Mouse (Mus musculus): ENCODE measurements around the gene Itpr1.
A peak's percentile ranks its signal among the peaks of the same experiment; 100 is the strongest.

Gene Itpr1

GRCm38 (mm10) chr6:108212881-108213295 is at the start of gene Itpr1:
Gene Itpr1, plus strand, starts transcription at chr6:108213096.
- DNase-seq (ENCODE audit: low read depth, low spot score) = peak; percentile 99

- DNase-seq (ENCODE audit: low read depth, low spot score) = no peak
These were observed 48.0 kb upstream of the Itpr1 start for GRCm38 (mm10) chr6:108164935-108165334.

- no peak for DNase-seq (ENCODE audit: low read depth, low spot score)
These were observed 47.3 kb upstream of the Itpr1 start for GRCm38 (mm10) chr6:108165598-108165997.

GRCm38 (mm10) chr6:108167946-108168680 is 44.8 kb upstream of the Itpr1 start:
- peak; percentile 19 for DNase-seq (ENCODE audit: low read depth, low spot score)

- DNase-seq (ENCODE audit: low read depth, low spot score) = no peak
These were observed 44.2 kb upstream of the Itpr1 start for GRCm38 (mm10) chr6:108168723-108169122.

GRCm38 (mm10) chr6:108169466-108169865 is 43.4 kb upstream of the Itpr1 start:
- no peak for DNase-seq (ENCODE audit: low read depth, low spot score)

- DNase-seq (ENCODE audit: low read depth, low spot score) = peak; percentile 63
These were observed 40.7 kb upstream of the Itpr1 start for GRCm38 (mm10) chr6:108172219-108172618.

GRCm38 (mm10) chr6:108174181-108174580 is 38.7 kb upstream of the Itpr1 start:
- DNase-seq (ENCODE audit: low read depth, low spot score) = no peak

GRCm38 (mm10) chr6:108179087-108179486 is 33.8 kb upstream of the Itpr1 start:
- DNase-seq (ENCODE audit: low read depth, low spot score) = no peak

- peak; percentile 94 for DNase-seq (ENCODE audit: low read depth, low spot score)
These were observed 27.8 kb upstream of the Itpr1 start, which contains the start of gene Sumf1 for GRCm38 (mm10) chr6:108184847-108185684. Gene Sumf1, minus strand, starts transcription at chr6:108185582.

GRCm38 (mm10) chr6:108185685-108186009 is 27.2 kb upstream of the Itpr1 start:
- DNase-seq (ENCODE audit: low read depth, low spot score) = no peak

GRCm38 (mm10) chr6:108190690-108191089 is 22.2 kb upstream of the Itpr1 start:
- DNase-seq (ENCODE audit: low read depth, low spot score) = no peak

GRCm38 (mm10) chr6:108192632-108193031 is 20.3 kb upstream of the Itpr1 start:
- DNase-seq (ENCODE audit: low read depth, low spot score) = no peak

GRCm38 (mm10) chr6:108196665-108197064 is 16.2 kb upstream of the Itpr1 start:
- no peak for DNase-seq (ENCODE audit: low read depth, low spot score)

GRCm38 (mm10) chr6:108197117-108197516 is 15.8 kb upstream of the Itpr1 start:
- no peak for DNase-seq (ENCODE audit: low read depth, low spot score)

- no peak for DNase-seq (ENCODE audit: low read depth, low spot score)
These were observed 14.6 kb upstream of the Itpr1 start for GRCm38 (mm10) chr6:108198286-108198685.

- no peak for DNase-seq (ENCODE audit: low read depth, low spot score)
These were observed 8.6 kb upstream of the Itpr1 start for GRCm38 (mm10) chr6:108204322-108204721.

GRCm38 (mm10) chr6:108206145-108206544 is 6.8 kb upstream of the Itpr1 start:
- DNase-seq (ENCODE audit: low read depth, low spot score) = no peak

- no peak for DNase-seq (ENCODE audit: low read depth, low spot score)
These were observed 5.9 kb upstream of the Itpr1 start for GRCm38 (mm10) chr6:108206914-108207566.

- DNase-seq (ENCODE audit: low read depth, low spot score) = peak; percentile 37
These were observed 708 bp upstream of the Itpr1 start for GRCm38 (mm10) chr6:108211896-108212880.
